Mouse (Mus musculus) telencephalon, adult 2 months (tissue): Measurements from ENCODE around the gene Cdk5r1.
"Not testable (repeated sequence)": the region's sequence is repeated elsewhere in the genome, so short reads cannot be mapped to it uniquely, and the experiment has no call there.

ENCODE experiments used
- DNase-seq: peaks from one replicate; pipeline ENCODE4 v3.0.0-alpha.2; 2011; ENCODE audit warnings: low read depth, low spot score

Cdk5r1 gene

GRCm38 (mm10) chr11:80476222-80477189, at the start of gene Cdk5r1:
Gene Cdk5r1 (plus strand): TSS chr11:80477023.
- peak; percentile 80 for DNase-seq

DNA sequence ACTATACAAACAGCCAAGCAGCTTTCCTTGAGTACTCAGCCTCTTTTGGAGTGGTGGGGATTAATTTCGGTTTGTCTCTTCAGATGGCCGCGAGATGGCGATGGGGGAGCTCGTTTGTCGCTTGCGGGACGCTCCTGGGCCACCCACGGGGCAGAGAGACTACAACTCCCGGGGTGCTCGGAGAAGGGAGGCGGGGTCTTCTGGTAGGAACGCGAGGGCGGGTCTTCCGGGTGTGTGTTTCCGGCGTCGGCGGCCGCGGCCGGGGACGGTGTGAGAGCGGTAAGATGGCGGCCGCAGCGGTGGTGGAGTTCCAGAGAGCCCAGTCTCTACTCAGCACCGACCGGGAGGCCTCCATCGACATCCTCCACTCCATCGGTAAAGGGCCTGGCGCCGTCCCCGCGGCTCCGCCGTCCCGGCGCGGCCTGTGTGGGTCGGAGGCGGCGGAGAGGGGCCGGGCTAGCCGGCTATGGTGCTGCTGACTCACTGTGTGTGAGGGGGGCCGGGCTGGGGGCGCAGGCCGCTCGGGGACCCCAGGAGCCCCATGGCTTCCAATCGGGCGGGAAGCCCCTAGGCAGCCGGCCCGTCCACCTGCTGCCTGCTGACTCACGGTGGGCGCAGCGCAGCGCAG, 48.3 kb upstream of the Cdk5r1 start, which contains the start of gene Psmd11:
Gene Psmd11 (plus strand): TSS at position 235 of the 628 bp plus-strand sequence.
- DNase-seq, result peak; percentile 96

DNA sequence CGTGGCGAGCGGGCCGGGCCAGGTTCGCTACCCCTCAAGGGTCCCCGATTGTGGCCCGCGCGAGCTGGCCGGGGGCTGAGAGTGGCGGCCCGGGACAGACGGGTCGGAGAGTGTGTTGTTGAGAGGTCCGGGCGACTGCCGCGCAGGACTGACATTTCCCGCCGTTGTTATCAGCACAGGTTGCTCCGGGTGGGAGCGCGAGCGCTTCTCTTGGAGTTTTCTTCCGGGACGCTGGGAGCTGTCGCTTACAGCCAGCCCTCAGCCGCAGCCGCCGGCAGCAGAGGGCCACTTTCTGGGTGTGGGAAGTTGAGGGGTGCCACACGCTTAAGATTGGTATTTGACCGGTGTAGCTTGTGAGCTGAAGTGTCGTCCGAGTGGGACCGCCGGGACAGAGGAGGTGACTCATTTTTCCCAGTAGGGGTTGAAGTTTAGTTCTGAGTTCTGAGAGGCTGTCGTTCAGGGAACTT, 47.8 kb upstream of the Cdk5r1 start:
- DNase-seq, result no peak

- no peak for DNase-seq
Measured at GRCm38 (mm10) chr11:80429500-80430166, 47.2 kb upstream of the Cdk5r1 start.

GRCm38 (mm10) chr11:80430366-80430910, 46.4 kb upstream of the Cdk5r1 start:
- DNase-seq, result no peak

- no peak for DNase-seq
Measured at GRCm38 (mm10) chr11:80446916-80447315, 29.9 kb upstream of the Cdk5r1 start.

- no peak for DNase-seq
Measured at GRCm38 (mm10) chr11:80449859-80450258, 27.0 kb upstream of the Cdk5r1 start.

- DNase-seq, result no peak
Measured at GRCm38 (mm10) chr11:80452242-80452641, 24.6 kb upstream of the Cdk5r1 start.

DNA sequence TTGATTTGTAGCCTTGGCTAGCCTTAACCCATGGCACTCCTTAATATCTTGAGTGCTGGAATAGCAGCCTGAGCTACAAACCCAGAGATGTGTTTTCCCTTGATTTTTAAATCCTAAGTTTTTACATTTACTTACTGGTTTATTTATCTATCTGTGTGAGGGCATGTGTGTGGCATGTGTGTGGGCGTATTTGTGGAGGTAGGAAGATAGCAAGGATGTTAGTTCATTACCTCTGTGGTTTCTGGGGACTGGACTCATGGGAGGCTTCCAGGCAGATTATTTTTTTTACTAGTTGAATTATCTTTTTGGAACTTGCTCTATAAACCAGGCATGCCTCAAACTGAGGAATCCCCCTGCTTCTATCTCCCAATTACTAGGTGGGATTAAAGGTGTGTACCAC, 23.6 kb upstream of the Cdk5r1 start:
- DNase-seq, result no peak

DNA sequence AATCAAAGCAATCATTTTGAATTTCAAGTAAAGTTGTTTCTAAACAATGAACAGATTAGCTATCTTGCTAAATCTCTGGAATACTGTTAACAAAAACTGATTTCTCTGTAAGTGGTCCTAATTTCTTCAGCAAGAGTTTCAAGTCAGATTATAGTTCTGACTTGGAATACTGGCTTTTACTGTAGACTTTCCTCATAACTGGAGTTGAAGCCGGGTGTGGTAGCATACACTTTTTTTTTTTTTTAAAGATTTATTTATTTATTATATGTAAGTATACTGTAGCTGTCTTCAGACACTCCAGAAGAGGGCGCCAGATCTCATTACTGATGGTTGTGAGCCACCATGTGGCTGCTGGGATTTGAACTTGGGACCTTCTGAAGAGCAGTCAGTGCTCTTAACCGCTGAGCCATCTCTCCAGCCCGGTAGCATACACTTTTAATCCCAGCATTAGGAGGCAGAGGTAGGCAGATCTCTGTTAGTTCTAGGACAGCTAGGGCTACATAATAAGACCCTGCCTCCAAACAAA, 13.2 kb upstream of the Cdk5r1 start:
- not testable (repeated sequence) for DNase-seq

DNA sequence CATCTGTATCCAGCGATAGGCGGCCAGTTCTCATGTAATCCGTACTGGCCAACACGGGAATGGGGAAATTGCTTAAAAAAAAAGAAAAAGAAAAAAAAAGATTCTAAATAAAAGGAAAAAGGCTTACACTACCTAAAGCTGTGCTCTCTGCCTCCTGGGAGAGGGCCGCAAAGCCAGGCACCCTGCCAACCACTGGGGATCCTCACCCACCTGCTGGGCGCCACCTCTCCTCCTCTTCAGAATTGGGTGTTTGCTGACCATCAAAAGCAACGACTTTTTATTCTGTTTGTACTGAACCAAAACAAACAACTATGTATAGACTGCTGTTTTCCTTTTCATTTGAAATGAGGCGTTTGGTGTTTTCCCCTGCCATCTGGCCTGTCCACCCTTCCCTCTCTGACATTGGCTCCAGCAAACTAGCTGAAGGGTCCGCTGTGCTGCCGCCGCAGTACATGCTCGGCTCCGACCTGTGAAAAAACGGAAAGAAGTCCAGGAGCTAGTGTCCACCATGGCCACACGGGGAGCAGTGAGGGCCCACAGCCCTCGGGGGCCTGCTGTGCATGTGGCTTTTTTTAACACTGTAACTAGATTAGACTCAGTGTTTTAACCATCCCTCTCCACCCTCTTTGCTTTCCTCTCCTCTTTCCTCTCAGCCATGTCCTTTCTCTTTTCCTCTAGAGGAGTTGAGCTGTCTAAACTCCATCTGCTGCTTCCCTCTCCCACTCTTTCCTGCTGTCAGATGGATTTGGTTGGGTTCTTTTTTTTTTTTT, 4.8 kb upstream of the Cdk5r1 start:
- DNase-seq, result no peak

DNA sequence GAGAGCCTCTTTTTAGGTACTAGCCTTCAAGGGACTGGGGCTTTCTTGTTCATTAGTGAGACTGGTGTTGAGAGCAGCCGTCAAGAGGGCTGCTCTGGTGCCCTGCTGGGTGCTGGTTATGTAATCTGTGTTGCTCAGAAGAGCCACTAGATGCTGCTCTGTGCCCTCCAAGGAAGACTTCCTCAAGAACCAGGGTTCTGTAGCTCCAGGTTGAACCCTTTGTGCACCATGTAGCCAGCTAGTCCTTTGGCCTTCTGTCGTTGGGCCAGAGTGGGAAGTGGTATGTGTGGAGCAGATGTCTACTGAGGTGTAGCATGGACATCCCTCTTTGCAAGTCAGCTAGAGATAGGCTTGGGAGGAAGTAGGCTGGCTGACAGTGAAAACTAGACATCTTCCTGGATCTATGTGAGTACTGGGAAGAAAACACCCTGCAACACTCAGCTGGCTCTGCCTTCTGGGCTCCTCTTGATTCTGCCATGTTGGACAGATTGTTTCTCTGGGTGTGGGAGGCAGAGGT, 2.6 kb upstream of the Cdk5r1 start:
- no peak for DNase-seq

GRCm38 (mm10) chr11:80474846-80475245, 2.0 kb upstream of the Cdk5r1 start:
- DNase-seq, result no peak

GRCm38 (mm10) chr11:80475544-80475943, 1.3 kb upstream of the Cdk5r1 start:
- no peak for DNase-seq

GRCm38 (mm10) chr11:80477341-80478199, 747 bp downstream of the Cdk5r1 start:
- no peak for DNase-seq

GRCm38 (mm10) chr11:80478694-80479412, 2.0 kb downstream of the Cdk5r1 start:
- DNase-seq, result no peak

GRCm38 (mm10) chr11:80479425-80479824, 2.6 kb downstream of the Cdk5r1 start:
- DNase-seq, result no peak

DNA sequence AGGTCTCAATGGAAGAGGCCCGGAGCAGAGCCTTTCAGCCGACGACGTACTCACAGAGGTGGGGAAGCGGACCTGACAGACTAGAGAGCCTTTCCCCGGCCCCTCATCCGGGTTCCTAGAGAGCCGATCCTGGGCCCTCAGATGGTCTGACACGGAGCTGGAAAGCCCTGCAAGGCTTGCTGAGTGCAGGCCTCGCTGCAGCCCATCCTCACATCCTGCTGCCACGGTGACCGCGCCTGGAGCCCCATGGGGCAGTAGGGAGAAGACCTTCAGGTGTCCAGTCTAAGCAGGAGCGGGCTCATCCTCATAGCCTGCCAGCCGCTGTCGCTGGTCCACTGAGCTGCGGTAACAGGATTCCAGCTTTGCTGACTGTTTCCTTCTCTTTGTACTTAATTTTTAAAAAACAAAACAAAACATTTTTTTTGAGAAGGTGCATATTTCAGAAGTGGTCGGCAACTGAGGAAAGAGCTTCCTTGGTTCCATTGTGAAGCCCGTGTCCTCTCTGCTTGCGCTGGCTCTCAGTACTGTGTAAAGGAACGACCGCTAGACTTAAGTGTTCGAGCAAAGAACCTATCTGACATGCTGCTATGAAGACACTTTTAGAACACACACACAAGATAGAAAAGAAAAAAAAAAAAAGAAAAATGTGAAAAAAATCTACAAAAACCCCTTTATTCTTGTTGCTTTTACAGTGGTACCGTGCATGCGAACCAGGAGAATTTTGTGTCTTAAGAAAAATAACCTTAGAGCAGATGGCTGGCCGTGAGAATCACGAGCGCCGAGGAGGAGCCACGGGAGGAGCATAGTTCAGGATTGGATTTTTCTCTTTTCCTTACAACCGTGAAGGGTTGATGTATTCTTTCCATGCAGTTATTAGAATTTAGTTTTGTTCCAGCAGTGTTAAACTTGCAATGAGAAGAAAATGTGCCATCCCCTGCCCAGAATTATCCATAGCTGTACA, 3.4 kb downstream of the Cdk5r1 start:
- no peak for DNase-seq
